Mouse (Mus musculus) cerebellum, postnatal 4 days (tissue): ENCODE results near the gene Nanos2.

Source experiments
- DNase-seq, 2 experiments: peaks; one replicate each; pipeline ENCODE4 v3.0.0; 2022; ENCODE audit warnings: low spot score in 2 of 2, mixed read lengths in 1 of 2

Nanos2 gene

GRCm38 (mm10) chr7:18990601-18991295 lies 3.5 kb downstream of the Nanos2 start, which contains the start of gene Mypop:
Gene Mypop, plus strand, starts transcription at chr7:18991245.
- peak; percentile 98 to 99 for DNase-seq

- DNase-seq = no peak
These were observed 4.6 kb downstream of the Nanos2 start for GRCm38 (mm10) chr7:18991660-18992293.

GRCm38 (mm10) chr7:18992294-18992675 lies 5.1 kb downstream of the Nanos2 start:
- no peak for DNase-seq

- no peak for DNase-seq
These were observed 5.8 kb downstream of the Nanos2 start for GRCm38 (mm10) chr7:18993036-18993435.

- DNase-seq = no peak
These were observed 11.6 kb downstream of the Nanos2 start for GRCm38 (mm10) chr7:18998835-18999234.

GRCm38 (mm10) chr7:19000421-19000820 lies 13.2 kb downstream of the Nanos2 start:
- DNase-seq = peak in 1 of 2 experiments; percentile 1

GRCm38 (mm10) chr7:19001066-19001806 lies 14.0 kb downstream of the Nanos2 start:
- DNase-seq = no peak

GRCm38 (mm10) chr7:19001807-19002085 lies 14.5 kb downstream of the Nanos2 start:
- DNase-seq = no peak

GRCm38 (mm10) chr7:19002115-19002514 lies 14.9 kb downstream of the Nanos2 start:
- DNase-seq = no peak

GRCm38 (mm10) chr7:19002848-19003498 lies 15.8 kb downstream of the Nanos2 start:
- DNase-seq = peak in 1 of 2 experiments; percentile 61

- DNase-seq = peak; percentile 81 to 90
These were observed 16.9 kb downstream of the Nanos2 start, which contains the start of gene Irf2bp1 for GRCm38 (mm10) chr7:19003902-19004630. Gene Irf2bp1, plus strand, starts transcription at chr7:19004044.

GRCm38 (mm10) chr7:19004631-19005079 lies 17.5 kb downstream of the Nanos2 start:
- peak in 1 of 2 experiments; percentile 65 for DNase-seq

- no peak for DNase-seq
These were observed 18.4 kb downstream of the Nanos2 start for GRCm38 (mm10) chr7:19005417-19006121.

- peak; percentile 72 to 85 for DNase-seq
These were observed 19.3 kb downstream of the Nanos2 start for GRCm38 (mm10) chr7:19006476-19006875.

- no peak for DNase-seq
These were observed 20.1 kb downstream of the Nanos2 start for GRCm38 (mm10) chr7:19007026-19007977.

GRCm38 (mm10) chr7:19010581-19010980 lies 23.4 kb downstream of the Nanos2 start:
- no peak for DNase-seq

GRCm38 (mm10) chr7:19012025-19012621 lies 24.9 kb downstream of the Nanos2 start:
- DNase-seq = no peak

GRCm38 (mm10) chr7:19012882-19013281 lies 25.7 kb downstream of the Nanos2 start:
- no peak for DNase-seq

GRCm38 (mm10) chr7:19014452-19014851 lies 27.3 kb downstream of the Nanos2 start:
- DNase-seq = no peak
